Mouse (Mus musculus) MEL (cell line): ENCODE measurements at regions not wholly inside any gene's neighbourhood (a gene's known extent, or its start where the extent isn't known, plus 50 kb on each side); places are given as distances from the start of the nearest gene placed in this dataset.

Source experiments
- DNase-seq: peaks from one replicate; pipeline ENCODE4 v3.0.0; 2011; ENCODE audit warnings: low read depth, low spot score
- H3K27ac ChIP-seq: 2 replicates; pipeline ENCODE4 v1.5.1; 2012; ENCODE audit warnings: low read depth, mild to moderate bottlenecking, control low read depth, low read length, moderate library complexity; ENCODE audit not compliant: control insufficient read depth
- H3K27me3 ChIP-seq, 2 experiments: fragments of 150-350 bp in 1 of 2; sonication (generic) in 1 of 2; 2 replicates each; pipeline ENCODE4 v1.6.1; 2012; ENCODE audit warnings: low read length in 2 of 2, mild to moderate bottlenecking in 2 of 2, improper control_type of control experiment in 1 of 2, moderate library complexity in 1 of 2; ENCODE audit not compliant: insufficient read depth in 2 of 2, control insufficient read depth in 1 of 2
- H3K36me3 ChIP-seq, 2 experiments: 2 replicates each; pipeline ENCODE4 v1.6.1; 2012 to 2014; ENCODE audit warnings: low read length in 2 of 2, improper control_type of control experiment in 1 of 2, inconsistent platforms in 1 of 2, mild to moderate bottlenecking in 1 of 2; ENCODE audit not compliant: insufficient read depth in 2 of 2, control insufficient read depth in 1 of 2
- H3K4me1 ChIP-seq, 2 experiments: fragments of 150-350 bp in 1 of 2; sonication (generic) in 1 of 2; 2 replicates each; pipeline ENCODE4 v1.6.1; 2012; ENCODE audit warnings: low read length in 2 of 2, improper control_type of control experiment in 1 of 2, mild to moderate bottlenecking in 1 of 2; ENCODE audit not compliant: insufficient read depth in 2 of 2, control insufficient read depth in 1 of 2
- H3K4me3 ChIP-seq, 2 experiments: fragments of 150-350 bp in 1 of 2; sonication (generic) in 1 of 2; 2 replicates each; pipeline ENCODE4 v1.5.1; 2012; ENCODE audit warnings: low read depth in 2 of 2, low read length in 2 of 2, mild to moderate bottlenecking in 2 of 2, moderate library complexity in 2 of 2, control low read depth in 1 of 2, improper control_type of control experiment in 1 of 2; ENCODE audit not compliant: control insufficient read depth in 1 of 2, insufficient read depth in 1 of 2
- H3K79me2 ChIP-seq: 2 replicates; pipeline ENCODE4 v1.6.1; 2012; ENCODE audit warnings: mild to moderate bottlenecking, low read length, moderate library complexity; ENCODE audit not compliant: control insufficient read depth, poor library complexity, insufficient read depth
- H3K9ac ChIP-seq: 2 replicates; pipeline ENCODE4 v1.6.1; 2012; ENCODE audit warnings: low read depth, mild to moderate bottlenecking, control low read depth, low read length, moderate library complexity; ENCODE audit not compliant: control insufficient read depth, poor library complexity, severe bottlenecking
- H3K9me3 ChIP-seq: fragments of 150-350 bp; sonication (generic); replicated peaks from 2 replicates; pipeline ENCODE4 v1.6.1; 2012; ENCODE audit warnings: mild to moderate bottlenecking, low read length, improper control_type of control experiment, moderate library complexity; ENCODE audit not compliant: insufficient read depth
- CTCF ChIP-seq, 3 experiments: IDR thresholded peaks in 2 of 3; conservative IDR thresholded peaks in 1 of 3; 2 replicates each; pipeline ENCODE4 v1.5.1; 2011 to 2012; ENCODE audit warnings: low read length in 3 of 3, low read depth in 2 of 3, mild to moderate bottlenecking in 2 of 3, improper control_type of control experiment in 1 of 3, inconsistent platforms in 1 of 3, mixed read lengths in 1 of 3, moderate library complexity in 1 of 3; ENCODE audit not compliant: control insufficient read depth in 1 of 3, insufficient read depth in 1 of 3, poor library complexity in 1 of 3, severe bottlenecking in 1 of 3
- E2F4 ChIP-seq: IDR thresholded peaks from 2 replicates; pipeline ENCODE4 v1.6.1; 2011; ENCODE audit warnings: low read depth, low read length, improper control_type of control experiment, borderline replicate concordance
- ELF1 ChIP-seq: IDR thresholded peaks from 2 replicates; pipeline ENCODE4 v1.6.1; 2014; ENCODE audit warnings: low read depth, mild to moderate bottlenecking, inconsistent platforms, low read length, improper control_type of control experiment, moderate library complexity
- EP300 ChIP-seq, 2 experiments: IDR thresholded peaks; 2 replicates each; pipeline ENCODE4 v1.6.1; 2011; ENCODE audit warnings: improper control_type of control experiment in 2 of 2, low read length in 2 of 2, low read depth in 1 of 2, mild to moderate bottlenecking in 1 of 2
- ETS1 ChIP-seq: IDR thresholded peaks from 2 replicates; pipeline ENCODE4 v1.6.1; 2012; ENCODE audit warnings: low read depth, mild to moderate bottlenecking, inconsistent platforms, low read length, improper control_type of control experiment, moderate library complexity
- GABPA ChIP-seq: IDR thresholded peaks from 2 replicates; pipeline ENCODE4 v1.6.1; 2012; ENCODE audit warnings: low read depth, mild to moderate bottlenecking, inconsistent platforms, low read length, improper control_type of control experiment, moderate library complexity
- GATA1 ChIP-seq: IDR thresholded peaks from 2 replicates; pipeline ENCODE4 v1.6.1; 2011; ENCODE audit warnings: low read depth, low read length, improper control_type of control experiment
- JUND ChIP-seq: IDR thresholded peaks from 2 replicates; pipeline ENCODE4 v1.6.1; 2011; ENCODE audit warnings: low read depth, mild to moderate bottlenecking, improper control_type of control experiment, low read length
- KAT2A ChIP-seq: conservative IDR thresholded peaks from 2 replicates; pipeline ENCODE4 v1.6.1; 2012; ENCODE audit warnings: low read depth, low read length, improper control_type of control experiment, inconsistent platforms
- MAX ChIP-seq: IDR thresholded peaks from 2 replicates; pipeline ENCODE4 v1.6.1; 2011; ENCODE audit warnings: low read length, improper control_type of control experiment
- MEF2A ChIP-seq: IDR thresholded peaks from 2 replicates; pipeline ENCODE4 v1.6.1; 2014; ENCODE audit warnings: low read depth, mild to moderate bottlenecking, inconsistent platforms, low read length, improper control_type of control experiment; ENCODE audit not compliant: poor library complexity, insufficient replicate concordance, severe bottlenecking; ENCODE audit errors: extremely low read depth
- MYC ChIP-seq: IDR thresholded peaks from 2 replicates; pipeline ENCODE4 v1.6.1; 2011; ENCODE audit warnings: low read depth, mild to moderate bottlenecking, low read length, improper control_type of control experiment, moderate library complexity
- NELFE ChIP-seq: IDR thresholded peaks from 2 replicates; pipeline ENCODE4 v1.6.1; 2011; ENCODE audit warnings: low read depth, low read length, improper control_type of control experiment
- RAD21 ChIP-seq: IDR thresholded peaks from 2 replicates; pipeline ENCODE4 v1.6.1; 2011; ENCODE audit warnings: mild to moderate bottlenecking, low read depth, low read length, improper control_type of control experiment
- RCOR1 ChIP-seq: IDR thresholded peaks from 2 replicates; pipeline ENCODE4 v1.6.1; 2012; ENCODE audit warnings: low read depth, mild to moderate bottlenecking, inconsistent platforms, low read length, improper control_type of control experiment
- TBP ChIP-seq: IDR thresholded peaks from 2 replicates; pipeline ENCODE4 v1.8.0; 2011; ENCODE audit warnings: low read depth, low read length, improper control_type of control experiment
- TCF12 ChIP-seq: IDR thresholded peaks from 2 replicates; pipeline ENCODE4 v1.6.1; 2014; ENCODE audit warnings: low read depth, mild to moderate bottlenecking, inconsistent platforms, low read length, improper control_type of control experiment, moderate library complexity
- UBTF ChIP-seq: IDR thresholded peaks from 2 replicates; pipeline ENCODE4 v1.6.1; 2012; ENCODE audit warnings: low read depth, mild to moderate bottlenecking, inconsistent platforms, low read length, improper control_type of control experiment, moderate library complexity, borderline replicate concordance; ENCODE audit not compliant: insufficient read depth
- USF1 ChIP-seq: IDR thresholded peaks from 2 replicates; pipeline ENCODE4 v1.6.1; 2014; ENCODE audit warnings: low read depth, mild to moderate bottlenecking, inconsistent platforms, low read length, improper control_type of control experiment, moderate library complexity
- ZKSCAN1 ChIP-seq: IDR thresholded peaks from 2 replicates; pipeline ENCODE4 v1.6.1; 2012; ENCODE audit warnings: low read depth, mild to moderate bottlenecking, inconsistent platforms, low read length, improper control_type of control experiment, moderate library complexity
- ZMIZ1 ChIP-seq: IDR thresholded peaks from 2 replicates; pipeline ENCODE4 v1.6.1; 2012; ENCODE audit warnings: low read depth, mild to moderate bottlenecking, inconsistent platforms, low read length, improper control_type of control experiment, moderate library complexity
- ZNF384 ChIP-seq: IDR thresholded peaks from 2 replicates; pipeline ENCODE4 v1.6.1; 2012; ENCODE audit warnings: low read depth, mild to moderate bottlenecking, inconsistent platforms, low read length, improper control_type of control experiment

- Histone ChIP-seq H3K9ac (no peak overlapping the region), H3K27ac (no peak overlapping the region), H3K4me3 (no peak overlapping the region), H3K36me3 (no peaks in the 10 kb centered on the region), H3K27me3 (no peaks in the 10 kb centered on the region), H3K9me3 (no peaks in the 10 kb centered on the region), H3K4me1 (no peaks in the 10 kb centered on the region), H3K79me2 (no peaks in the 10 kb centered on the region)
- DNase-seq = peak; percentile 13
- TF ChIP-seq KAT2A (no peak), EP300 (IDR thresholded peaks at IDR 0.05; ENCODE audit: low read depth in 1 of 2, low read length in 2 of 2) (no peak), MEF2A (no peak), MYC (no peak)
Observed at GRCm38 (mm10) chr13:44171639-44172038, 387.1 kb downstream of the Cd83 start.

- no peak for TF ChIP-seq RAD21
- no peak for TF ChIP-seq JUND
- no peak for TF ChIP-seq MAX
- no peak for TF ChIP-seq GATA1
- TF ChIP-seq ZMIZ1 = no peak
- TF ChIP-seq ZNF384 = no peak
- TF ChIP-seq E2F4 = no peak
- no peak for TF ChIP-seq ETS1
- no peak for TF ChIP-seq TBP
- TF ChIP-seq KAT2A = no peak
- TF ChIP-seq TCF12 = no peak
- no peak for TF ChIP-seq USF1
- no peak for TF ChIP-seq GABPA
- TF ChIP-seq RCOR1 = no peak
- no peak for TF ChIP-seq CTCF (IDR thresholded peaks at IDR 0.05 in 2 of 3, conservative IDR thresholded peaks at IDR 0.05 in 1 of 3; ENCODE audit: control insufficient read depth in 1 of 3, insufficient read depth in 1 of 3, low read depth in 2 of 3, low read length in 3 of 3, poor library complexity in 1 of 3, severe bottlenecking in 1 of 3)
- TF ChIP-seq ZKSCAN1 = no peak
- no peak for TF ChIP-seq ELF1
- no peak for TF ChIP-seq UBTF
- no peak for TF ChIP-seq NELFE
- TF ChIP-seq, all 39 proteins: peak for 0
- Histone ChIP-seq H3K27me3 (no peaks in the 10 kb centered on the region), H3K36me3 (no peaks in the 10 kb centered on the region), H3K9me3 (no peaks in the 10 kb centered on the region), H3K4me3 (no peak overlapping the region), H3K27ac (no peak overlapping the region), H3K9ac (no peak overlapping the region), H3K79me2 (no peaks in the 10 kb centered on the region), H3K4me1 (no peaks in the 10 kb centered on the region)
- peak; percentile 2 for DNase-seq
Observed at GRCm38 (mm10) chr13:44172701-44173100, 388.1 kb downstream of the Cd83 start.
